Mouse (Mus musculus) naive thymus-derived CD4-positive, alpha-beta T cell, adult 2 months (primary cell): ENCODE data around the gene Agt.
A peak's percentile ranks its signal among the peaks of the same experiment; 100 is the strongest.

ENCODE experiments used
- DNase-seq: peaks from one replicate; pipeline ENCODE4 v3.0.0-alpha.2; 2011; ENCODE audit warnings: low read depth

Agt gene

GRCm38 (mm10) chr8:124555113-124555750 lies 14.3 kb downstream of the Agt start:
- DNase-seq: no peak

GRCm38 (mm10) chr8:124551011-124551661 lies 18.4 kb downstream of the Agt start:
- no peak for DNase-seq

- no peak for DNase-seq
Measured at GRCm38 (mm10) chr8:124548187-124548586, 21.3 kb downstream of the Agt start.

- no peak for DNase-seq
Measured at GRCm38 (mm10) chr8:124547269-124547668, 22.2 kb downstream of the Agt start.

GRCm38 (mm10) chr8:124546815-124547214 lies 22.7 kb downstream of the Agt start:
- DNase-seq: no peak

GRCm38 (mm10) chr8:124546371-124546770 lies 23.1 kb downstream of the Agt start:
- no peak for DNase-seq

- DNase-seq: no peak
Measured at GRCm38 (mm10) chr8:124543272-124543671, 26.2 kb downstream of the Agt start.

- DNase-seq: no peak
Measured at GRCm38 (mm10) chr8:124542001-124542400, 27.5 kb downstream of the Agt start.

GRCm38 (mm10) chr8:124540906-124541305 lies 28.6 kb downstream of the Agt start:
- DNase-seq: no peak

- no peak for DNase-seq
Measured at GRCm38 (mm10) chr8:124535451-124535850, 34.1 kb downstream of the Agt start.

- DNase-seq: no peak
Measured at GRCm38 (mm10) chr8:124532626-124533025, 36.9 kb downstream of the Agt start.

- no peak for DNase-seq
Measured at GRCm38 (mm10) chr8:124530996-124531395, 38.5 kb downstream of the Agt start.

- DNase-seq: no peak
Measured at GRCm38 (mm10) chr8:124530556-124530955, 39.0 kb downstream of the Agt start.

GRCm38 (mm10) chr8:124530076-124530475 lies 39.4 kb downstream of the Agt start:
- DNase-seq: no peak

GRCm38 (mm10) chr8:124526261-124526660 lies 43.2 kb downstream of the Agt start:
- DNase-seq: no peak

GRCm38 (mm10) chr8:124521946-124522345 lies 47.6 kb downstream of the Agt start:
- DNase-seq: no peak

GRCm38 (mm10) chr8:124520249-124521080 lies 49.0 kb downstream of the Agt start, which contains the start of gene Cog2:
Gene Cog2 (plus strand): TSS chr8:124520767.
- peak; percentile 96 for DNase-seq

GRCm38 (mm10) chr8:124517142-124517541 lies 52.4 kb downstream of the Agt start:
- DNase-seq: no peak

GRCm38 (mm10) chr8:124516525-124516924 lies 53.0 kb downstream of the Agt start:
- no peak for DNase-seq

GRCm38 (mm10) chr8:124516039-124516438 lies 53.5 kb downstream of the Agt start:
- DNase-seq: no peak

- DNase-seq: peak; percentile 77
Measured at GRCm38 (mm10) chr8:124509156-124509555, 60.4 kb downstream of the Agt start.

GRCm38 (mm10) chr8:124508321-124508695 lies 61.2 kb downstream of the Agt start:
- no peak for DNase-seq
